Mouse (Mus musculus) myocyte (in vitro differentiated cells): ENCODE measurements around the gene Slc31a1.

Experiments
- CEBPB ChIP-seq: IDR thresholded peaks from 2 replicates; pipeline ENCODE4 v1.6.1; 2011; ENCODE audit warnings: mild to moderate bottlenecking, moderate library complexity; ENCODE audit not compliant: poor library complexity, insufficient read depth, severe bottlenecking
- MYOG ChIP-seq, 3 experiments: IDR thresholded peaks; one replicate each; pipeline ENCODE4 v1.6.1; 2011; ENCODE audit warnings: control low read depth in 2 of 3, low read depth in 2 of 3, mild to moderate bottlenecking in 2 of 3; ENCODE audit not compliant: insufficient read length in 2 of 3, control insufficient read depth in 1 of 3, insufficient read depth in 1 of 3
- POLR2A ChIP-seq: IDR thresholded peaks from one replicate; pipeline ENCODE4 v1.6.1; 2011; ENCODE audit warnings: low read depth, mild to moderate bottlenecking, control low read depth, moderate library complexity; ENCODE audit not compliant: insufficient read length
- POLR2AphosphoS2 ChIP-seq: IDR thresholded peaks from one replicate; pipeline ENCODE4 v1.6.1; 2011; ENCODE audit warnings: low read depth, control low read depth; ENCODE audit not compliant: insufficient read length
- TCF12 ChIP-seq: IDR thresholded peaks from one replicate; pipeline ENCODE4 v1.6.1; 2011; ENCODE audit warnings: mild to moderate bottlenecking, control low read depth; ENCODE audit not compliant: poor library complexity, insufficient read depth, severe bottlenecking

DNA sequence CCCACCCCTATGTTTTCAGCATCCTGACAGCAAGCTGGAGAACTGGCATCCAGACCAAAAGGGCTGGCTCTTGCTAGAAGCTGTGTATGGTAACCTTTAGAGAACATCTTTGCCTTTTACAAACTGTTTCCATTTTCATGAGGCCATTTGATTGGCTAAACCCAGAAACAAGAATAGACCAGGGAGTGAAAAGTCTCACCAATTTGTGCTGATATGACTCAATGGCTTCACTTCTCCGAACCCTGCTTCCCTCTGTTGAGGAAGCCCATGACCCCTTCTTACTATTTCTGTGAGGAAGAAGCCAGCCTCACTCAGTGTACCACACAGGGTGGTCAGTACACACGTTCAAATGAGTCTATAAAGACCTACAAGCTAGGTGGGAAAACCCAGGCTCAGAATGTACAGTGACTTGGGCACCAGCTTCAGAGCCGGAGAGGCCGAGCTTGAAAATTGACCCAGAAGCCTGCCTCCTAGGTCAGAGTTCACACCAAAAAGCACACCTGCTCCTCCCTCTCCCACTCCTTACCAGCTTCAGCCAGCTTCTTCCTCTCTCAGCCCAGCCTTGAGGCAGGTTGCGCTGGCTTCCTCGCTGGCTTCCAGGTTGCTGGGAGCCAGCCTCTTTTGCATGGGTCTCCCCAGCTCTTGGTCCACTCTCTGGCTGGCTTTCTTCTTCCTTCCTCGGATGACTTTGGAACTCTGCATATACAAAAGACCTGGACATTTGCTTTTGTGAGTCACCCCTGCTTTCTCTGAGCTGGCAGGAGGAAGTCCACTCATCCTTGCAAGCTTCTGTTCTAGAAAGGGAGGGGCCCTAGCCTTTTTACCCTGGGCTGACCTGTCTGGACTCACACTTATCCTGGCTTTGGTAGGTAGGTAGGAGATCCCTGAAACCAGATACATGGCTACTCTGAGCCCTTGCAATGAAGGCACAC, 73.7 kb downstream of the Slc31a1 start:
- no peak for TF ChIP-seq POLR2A
- no peak for TF ChIP-seq MYOG (IDR thresholded peaks at IDR 0.05; ENCODE audit: control insufficient read depth in 1 of 3, insufficient read depth in 1 of 3, insufficient read length in 2 of 3, low read depth in 2 of 3)
- TF ChIP-seq TCF12 = no peak
- no peak for TF ChIP-seq POLR2AphosphoS2
- TF ChIP-seq CEBPB = no peak
